In the genomic region with DNA sequence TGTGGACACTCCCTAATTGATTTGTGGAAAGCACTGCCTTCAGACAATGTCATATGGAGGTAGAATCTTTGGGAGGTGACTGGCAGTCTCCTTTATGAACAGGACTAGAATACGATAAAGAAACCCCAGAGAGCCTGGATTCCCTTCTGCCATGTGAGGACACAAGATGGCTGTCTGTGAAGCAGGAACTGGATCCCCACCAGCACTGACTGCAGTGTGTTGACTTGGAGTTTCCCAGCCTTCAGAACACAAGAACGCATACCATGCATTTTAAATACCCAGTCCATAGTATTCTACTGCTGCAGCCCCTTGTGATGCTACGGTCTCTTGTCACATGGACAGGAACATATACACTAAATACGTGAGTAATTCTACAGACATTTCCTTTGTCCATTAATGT, we compare ENCODE assay signal across 18 mouse cellular contexts. TPM values are rescaled to one million over a fixed set of nuclear protein-coding genes. Genes with fewer than 3 reads are reported as not detected.
"Had no signal": no experiment of that assay in that cellular context is flagged by ENCODE, and none has a peak within 500 bp of the region (broad histone marks: within the 10 kb centered on the region; RNA-seq: fewer than 3 reads in every experiment).

No protein-coding gene starts in this region.

- H3K4me3 ChIP-seq: lung, embryonic 15.5 days; megakaryocyte, embryonic 14.5 days; midbrain, embryonic 13.5 days; midbrain, embryonic 15.5 days; neural tube, embryonic 12.5 days; stomach, embryonic 15.5 days had no signal

- H3K4me2 ChIP-seq: lung, embryonic 15.5 days; midbrain, embryonic 11.5 days; midbrain, embryonic 13.5 days; midbrain, embryonic 15.5 days; neural tube, embryonic 12.5 days; stomach, embryonic 15.5 days had no signal

- H3K27me3 ChIP-seq: lung, embryonic 15.5 days; megakaryocyte, embryonic 14.5 days; midbrain, embryonic 13.5 days; midbrain, embryonic 15.5 days; neural tube, embryonic 12.5 days; stomach, embryonic 15.5 days had no signal

- H3K4me1 ChIP-seq: midbrain, embryonic 15.5 days; neural tube, embryonic 12.5 days had no signal

- H3K27ac ChIP-seq: lung, embryonic 15.5 days; macrophage; midbrain, embryonic 13.5 days; midbrain, embryonic 15.5 days; neural tube, embryonic 12.5 days; stomach, embryonic 15.5 days; stomach, postnatal 0 days had no signal

- DNase-seq: lung, adult 2 months; lung, postnatal 14 days; lung, postnatal 36 days; right cerebral cortex, postnatal 14 days; thymus, adult 2 months; thymus, postnatal 25 days; thymus, postnatal 4 days had no signal

- ATAC-seq: lung, postnatal 0 days; midbrain, embryonic 15.5 days had no signal

- H3K36me3 ChIP-seq: lung, embryonic 15.5 days; midbrain, embryonic 13.5 days; midbrain, embryonic 15.5 days; neural tube, embryonic 12.5 days; stomach, embryonic 15.5 days had no signal

- H3K9ac ChIP-seq: lung, embryonic 15.5 days; midbrain, embryonic 13.5 days; midbrain, embryonic 15.5 days; neural tube, embryonic 12.5 days; stomach, embryonic 15.5 days had no signal

- H3K9me3 ChIP-seq: lung, embryonic 15.5 days; megakaryocyte, embryonic 14.5 days; midbrain, embryonic 13.5 days; midbrain, embryonic 15.5 days; neural tube, embryonic 12.5 days; stomach, embryonic 15.5 days had no signal

RNA-seq across cellular contexts. Expression of a gene that starts 13.5 kb away (rescaled TPM):
- total RNA-seq: neutrophil, adult 5-6 weeks had no signal
